Mouse (Mus musculus): ENCODE measurements at regions not wholly inside any gene's neighbourhood (a gene's known extent, or its start where the extent isn't known, plus 50 kb on each side); places are given as distances from the start of the nearest gene placed in this dataset.

- no peak for DNase-seq
These were observed 147.9 kb downstream of the Gm826 start for GRCm38 (mm10) chr2:160186106-160186505.

- peak in 1 of 2 experiments; percentile 25 for DNase-seq
These were observed 162.9 kb downstream of the Gm826 start for GRCm38 (mm10) chr2:160170975-160171515.

GRCm38 (mm10) chr2:160158599-160159261 lies 175.2 kb downstream of the Gm826 start:
- DNase-seq = no peak

GRCm38 (mm10) chr2:160153781-160154180 lies 180.2 kb downstream of the Gm826 start:
- DNase-seq = no peak

- DNase-seq = no peak
These were observed 181.9 kb downstream of the Gm826 start for GRCm38 (mm10) chr2:160152101-160152500.

GRCm38 (mm10) chr2:160148936-160149335 lies 185.0 kb downstream of the Gm826 start:
- DNase-seq = no peak

DNA sequence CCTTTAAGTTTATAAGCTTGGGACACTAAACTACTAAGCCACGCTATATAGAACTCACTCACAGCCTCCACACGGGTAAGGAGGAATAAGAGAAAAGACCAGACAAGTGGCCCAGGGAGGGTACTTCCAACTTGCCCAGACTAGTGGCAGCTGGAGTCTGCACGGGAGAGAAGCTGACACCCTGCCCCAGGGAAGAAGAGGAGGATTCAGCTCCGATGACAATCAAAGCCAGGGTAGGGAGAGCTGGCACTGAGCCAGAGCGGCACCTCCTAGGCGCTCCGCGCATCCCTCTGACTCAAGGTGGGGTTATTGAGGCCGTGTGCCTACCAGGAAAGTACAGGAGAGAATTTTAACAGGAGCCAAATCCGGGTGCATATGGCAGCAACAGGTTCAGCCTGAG lies 185.4 kb downstream of the Gm826 start:
- no peak for DNase-seq

DNA sequence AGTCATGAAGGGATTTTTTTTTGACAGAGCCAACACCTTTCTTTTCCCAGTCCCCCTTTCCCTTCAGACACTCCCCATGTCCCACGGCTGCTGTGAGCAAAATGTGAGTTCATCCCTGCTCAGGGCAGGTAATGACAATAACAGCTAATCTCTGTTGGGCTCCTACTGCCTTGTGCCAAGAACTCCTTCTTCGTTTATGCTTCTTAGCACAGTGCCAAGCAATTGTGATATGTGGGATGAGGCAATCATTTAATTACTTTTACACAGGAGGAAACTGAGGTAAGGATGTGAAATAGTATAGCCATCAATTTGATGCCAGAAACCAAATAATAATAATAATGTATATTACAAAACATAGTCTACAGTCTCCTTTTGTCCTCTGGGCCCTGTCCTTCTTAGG lies 185.9 kb downstream of the Gm826 start:
- no peak for DNase-seq

GRCm38 (mm10) chr2:160140166-160140740 lies 193.7 kb downstream of the Gm826 start:
- peak; percentile 26 to 31 for DNase-seq

DNA sequence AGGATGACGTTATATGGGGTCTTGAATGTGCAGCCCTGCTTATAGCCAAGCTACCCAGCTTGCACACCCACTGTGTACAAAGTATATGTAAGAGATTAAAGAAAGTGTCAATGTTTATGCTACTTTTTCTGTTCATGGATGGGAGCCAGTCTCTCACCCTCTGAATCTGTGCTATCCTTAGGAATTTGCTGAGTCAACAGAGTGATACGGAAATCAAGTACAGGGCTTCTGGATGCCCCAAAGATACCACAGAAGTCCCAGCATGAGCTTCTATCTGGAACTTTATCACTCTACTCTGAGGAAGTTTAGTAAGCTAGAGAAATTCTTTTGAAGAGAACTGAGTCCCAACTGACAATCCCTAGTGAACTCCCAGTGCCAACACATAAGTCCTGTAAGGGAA lies 195.9 kb downstream of the Gm826 start:
- no peak for DNase-seq

DNA sequence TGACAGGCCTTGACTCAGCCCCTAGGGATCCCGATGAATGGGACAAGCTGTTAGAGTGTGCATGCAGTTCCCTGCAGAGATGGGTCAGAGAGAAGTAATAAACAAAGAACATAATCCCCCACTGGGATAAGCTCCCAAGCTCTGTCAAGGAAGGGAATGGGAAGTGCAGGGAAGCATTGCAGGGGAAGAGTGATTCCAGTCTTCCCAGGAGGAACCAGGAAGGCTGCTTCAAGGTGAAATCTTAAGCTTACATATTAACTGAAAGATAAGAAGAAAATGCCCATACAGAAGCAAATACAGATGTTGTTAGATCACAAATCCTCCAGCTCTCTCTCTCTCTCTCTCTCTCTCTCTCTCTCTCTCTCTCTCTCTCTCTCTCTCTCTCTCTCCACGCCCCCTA lies 202.2 kb downstream of the Gm826 start:
- DNase-seq = no peak

GRCm38 (mm10) chr2:160131386-160131785 lies 202.6 kb downstream of the Gm826 start:
- no peak for DNase-seq

- DNase-seq = no peak
These were observed 216.8 kb downstream of the Gm826 start for GRCm38 (mm10) chr2:160117148-160117547.

DNA sequence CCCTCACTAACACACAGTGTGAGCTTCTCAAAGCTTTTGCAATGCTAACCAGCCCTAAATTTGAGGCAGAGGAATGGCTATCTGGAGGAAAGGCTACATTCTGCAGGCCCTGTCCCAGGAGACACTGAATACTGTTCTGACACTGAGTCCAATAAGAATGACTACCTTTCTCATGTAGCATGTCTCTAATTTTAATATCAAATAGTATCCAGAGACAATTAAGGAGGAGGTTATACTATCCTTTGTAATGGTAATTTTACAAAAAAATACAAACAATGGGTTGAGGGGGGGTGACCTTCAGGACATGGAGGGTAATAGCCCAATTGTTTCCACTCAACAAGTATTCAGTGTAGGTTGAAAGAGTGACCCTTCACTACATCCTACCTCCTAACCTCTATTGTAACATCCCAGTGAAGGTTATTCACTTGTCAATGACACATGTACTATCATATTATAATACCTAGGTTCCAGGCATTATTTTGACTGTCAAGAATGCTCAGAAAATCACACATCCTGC lies 222.7 kb downstream of the Gm826 start:
- DNase-seq = no peak

- DNase-seq = no peak
These were observed 240.9 kb downstream of the Gm826 start for GRCm38 (mm10) chr2:160093078-160093477.

GRCm38 (mm10) chr2:160085999-160086398 lies 248.0 kb downstream of the Gm826 start:
- peak in 1 of 2 experiments; percentile 9 for DNase-seq

- DNase-seq = no peak
These were observed 250.3 kb downstream of the Gm826 start for GRCm38 (mm10) chr2:160083674-160084073.

GRCm38 (mm10) chr2:160082106-160082653 lies 251.8 kb downstream of the Gm826 start:
- no peak for DNase-seq

- no peak for DNase-seq
These were observed 258.3 kb downstream of the Gm826 start for GRCm38 (mm10) chr2:160075694-160076093.

DNA sequence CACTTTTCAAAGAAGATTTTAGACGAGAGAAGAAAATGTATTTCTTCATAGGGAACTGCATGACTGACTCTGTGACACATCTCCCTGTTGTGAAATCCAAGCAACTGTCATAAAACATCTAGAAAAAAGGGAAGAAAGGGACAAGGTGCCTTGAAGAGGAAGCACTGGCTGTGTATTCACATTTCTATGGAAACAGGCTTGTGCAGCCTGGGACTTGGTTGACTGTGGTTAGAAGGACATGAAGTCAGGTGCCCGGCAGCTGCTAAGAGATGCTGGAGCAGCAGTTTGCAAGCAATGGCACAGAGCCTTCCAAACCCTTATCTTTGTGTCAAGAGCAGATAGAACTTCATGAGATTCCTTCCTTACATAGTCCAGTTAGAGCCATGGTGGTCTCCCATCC lies 263.5 kb downstream of the Gm826 start:
- DNase-seq = no peak

- no peak for DNase-seq
These were observed 265.2 kb downstream of the Gm826 start for GRCm38 (mm10) chr2:160068772-160069171.

DNA sequence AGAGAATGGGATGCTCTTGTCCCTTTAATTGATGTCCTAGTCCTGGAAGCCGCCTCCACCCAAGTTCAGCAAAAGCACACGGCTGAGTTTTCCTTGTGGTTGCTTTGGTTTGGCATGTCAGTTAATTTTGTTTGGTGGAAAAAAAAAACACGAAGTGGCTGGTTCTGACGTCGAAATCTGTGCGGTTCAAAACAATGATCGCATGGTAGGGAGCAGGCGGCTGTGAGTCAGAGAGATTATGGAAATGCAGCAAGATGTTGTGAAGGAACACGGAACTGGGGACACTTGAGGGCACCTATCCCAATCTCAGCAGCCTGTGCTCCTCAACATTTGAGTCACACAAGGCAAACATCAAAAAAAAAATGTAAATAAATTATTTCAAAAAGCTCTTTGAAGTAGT lies 266.1 kb downstream of the Gm826 start:
- no peak for DNase-seq
